Mouse (Mus musculus) liver, embryonic 13.5 days (tissue): ENCODE data around the gene Neurog3. TPM values are rescaled to one million over a fixed set of nuclear protein-coding genes. Genes with fewer than 3 reads are reported as not detected.
A peak's percentile ranks its signal among the peaks of the same experiment; 100 is the strongest.

ENCODE experiments used
- ATAC-seq: fragments of 200-750 bp; cut with Nextera tagmentation; 2 replicates; pipeline ENCODE4 v1.8.0; 2017; ENCODE audit warnings: low read depth, mild to moderate bottlenecking, moderate number of reproducible peaks, moderate library complexity
- DNase-seq: peaks from one replicate; pipeline ENCODE4 v3.0.0; 2022
- H3K27ac ChIP-seq: fragments of 300-500 bp; sonication (generic); 2 replicates; pipeline ENCODE4 v1.5.1; 2015; ENCODE audit warnings: moderate library complexity, mild to moderate bottlenecking, inconsistent platforms
- H3K27me3 ChIP-seq: fragments of 300-500 bp; sonication (generic); 2 replicates; pipeline ENCODE4 v1.6.1; 2015; ENCODE audit warnings: mild to moderate bottlenecking, inconsistent platforms
- H3K36me3 ChIP-seq: fragments of 300-500 bp; sonication (generic); 2 replicates; pipeline ENCODE4 v1.6.1; 2015; ENCODE audit warnings: mild to moderate bottlenecking, inconsistent platforms
- H3K4me1 ChIP-seq: fragments of 300-500 bp; sonication (generic); replicated peaks from 2 replicates; pipeline ENCODE4 v1.6.1; 2015; ENCODE audit warnings: inconsistent platforms
- H3K4me2 ChIP-seq: fragments of 300-500 bp; sonication (generic); 2 replicates; pipeline ENCODE4 v1.6.1; 2015; ENCODE audit warnings: inconsistent platforms, mild to moderate bottlenecking, moderate library complexity
- H3K4me3 ChIP-seq: fragments of 300-500 bp; sonication (generic); replicated peaks from 2 replicates; pipeline ENCODE4 v1.5.1; 2015; ENCODE audit warnings: mild to moderate bottlenecking, inconsistent platforms
- H3K9ac ChIP-seq: fragments of 300-500 bp; sonication (generic); 2 replicates; pipeline ENCODE4 v1.6.1; 2015; ENCODE audit warnings: mild to moderate bottlenecking, inconsistent platforms
- H3K9me3 ChIP-seq: fragments of 300-500 bp; sonication (generic); replicated peaks from 2 replicates; pipeline ENCODE4 v1.6.1; 2016; ENCODE audit warnings: inconsistent platforms
- WGBS: fragments of 180-500 bp; shearing (Covaris S2); methylation state at CpG from one replicate; pipeline ENCODE4 v1.1.7; 2015; ENCODE audit not compliant: insufficient replicate concordance; 5-methylcytosine and 5-hydroxymethylcytosine counted together
- polyA plus RNA-seq: library from polyadenylated mRNA; unstranded; fragments of >200 nt; fragmentation: Nextera tagmentation; extraction: Ambion mirVana; gene quantifications from 2 replicates; pipeline ENCODE4 v1.2.1, GENCODE M21; 2015

Gene Neurog3
- polyA plus RNA-seq, 1 experiment from 2014 or later, result not detected

GRCm38 (mm10) chr10:62107048-62107447, 25.8 kb upstream of the Neurog3 start:
- WGBS, result 47% methylated on average over 9 of the region's 9 CpGs
- ATAC-seq (no peak), DNase-seq (no peak)
- Histone ChIP-seq H3K9ac (no peak overlapping the region), H3K36me3 (no peaks in the 10 kb centered on the region), H3K9me3 (no peaks in the 10 kb centered on the region), H3K4me1 (peaks cover 6% of the 10 kb centered on the region; the same call in 1 of the 2 replicates), H3K27ac (no peak overlapping the region), H3K4me2 (no peak overlapping the region), H3K4me3 (no peak overlapping the region), H3K27me3 (peaks cover 56% of the 10 kb centered on the region)

- Histone ChIP-seq H3K27ac (no peak overlapping the region), H3K4me1 (peaks cover 6% of the 10 kb centered on the region; the same call in 1 of the 2 replicates), H3K4me2 (peak overlapping the region; percentile 75), H3K9ac (peak overlapping the region; percentile 50), H3K9me3 (no peaks in the 10 kb centered on the region), H3K4me3 (peak overlapping the region; percentile 58), H3K27me3 (peaks cover 55% of the 10 kb centered on the region), H3K36me3 (no peaks in the 10 kb centered on the region)
- WGBS, result under 1% methylated on average over 57 of the region's 57 CpGs
- peak; percentile 55 for DNase-seq
- ATAC-seq, result no peak
These were observed 22.2 kb upstream of the Neurog3 start for GRCm38 (mm10) chr10:62110504-62111206.

GRCm38 (mm10) chr10:62111207-62111576, 21.7 kb upstream of the Neurog3 start:
- H3K9ac ChIP-seq, result no peak overlapping the region
- ATAC-seq (no peak), DNase-seq (no peak)
- peak overlapping the region; percentile 58; the same call in 1 of the 2 replicates for H3K4me3 ChIP-seq
- H3K9me3 ChIP-seq, result no peaks in the 10 kb centered on the region
- 38% methylated on average over 6 of the region's 6 CpGs for WGBS
- H3K36me3 ChIP-seq, result no peaks in the 10 kb centered on the region
- H3K27ac ChIP-seq, result no peak overlapping the region
- H3K4me1 ChIP-seq, result peaks cover 6% of the 10 kb centered on the region; the same call in 1 of the 2 replicates
- peak overlapping the region; percentile 75; the same call in 1 of the 2 replicates for H3K4me2 ChIP-seq
- peaks cover 55% of the 10 kb centered on the region for H3K27me3 ChIP-seq

GRCm38 (mm10) chr10:62113865-62114647, 18.8 kb upstream of the Neurog3 start:
- Histone ChIP-seq H3K9me3 (no peaks in the 10 kb centered on the region), H3K36me3 (no peaks in the 10 kb centered on the region), H3K27ac (no peak overlapping the region), H3K9ac (no peak overlapping the region), H3K4me3 (no peak overlapping the region), H3K27me3 (peaks cover 31% of the 10 kb centered on the region), H3K4me2 (no peak overlapping the region), H3K4me1 (peaks cover 6% of the 10 kb centered on the region; the same call in 1 of the 2 replicates)
- 66% methylated on average over 9 of the region's 9 CpGs for WGBS
- no peak for DNase-seq
- no peak for ATAC-seq

GRCm38 (mm10) chr10:62127137-62127536, 5.8 kb upstream of the Neurog3 start:
- H3K4me2 ChIP-seq, result no peak overlapping the region
- H3K27me3 ChIP-seq, result peaks cover 58% of the 10 kb centered on the region
- no peaks in the 10 kb centered on the region for H3K9me3 ChIP-seq
- H3K4me1 ChIP-seq, result no peaks in the 10 kb centered on the region
- H3K4me3 ChIP-seq, result no peak overlapping the region
- H3K9ac ChIP-seq, result no peak overlapping the region
- H3K27ac ChIP-seq, result no peak overlapping the region
- DNase-seq (no peak), ATAC-seq (no peak)
- 37% methylated on average over 6 of the region's 6 CpGs for WGBS
- no peaks in the 10 kb centered on the region for H3K36me3 ChIP-seq

- H3K4me3 ChIP-seq, result no peak overlapping the region
- no peak overlapping the region for H3K9ac ChIP-seq
- no peak for ATAC-seq
- H3K4me2 ChIP-seq, result no peak overlapping the region
- 38% methylated on average over 21 of the region's 21 CpGs for WGBS
- H3K9me3 ChIP-seq, result no peaks in the 10 kb centered on the region
- no peak for DNase-seq
- no peak overlapping the region for H3K27ac ChIP-seq
- H3K36me3 ChIP-seq, result no peaks in the 10 kb centered on the region
- peaks cover 64% of the 10 kb centered on the region for H3K27me3 ChIP-seq
- 0 out of 2 replicates have a peak, but pooled peaks cover 1% of the 10 kb centered on the region for H3K4me1 ChIP-seq
These were observed 5.1 kb upstream of the Neurog3 start for GRCm38 (mm10) chr10:62127711-62128231.

GRCm38 (mm10) chr10:62128316-62128951, 4.5 kb upstream of the Neurog3 start:
- Histone ChIP-seq H3K4me3 (no peak overlapping the region), H3K4me1 (0 out of 2 replicates have a peak, but pooled peaks cover 2% of the 10 kb centered on the region), H3K27ac (no peak overlapping the region), H3K36me3 (no peaks in the 10 kb centered on the region), H3K4me2 (no peak overlapping the region), H3K27me3 (peaks cover 71% of the 10 kb centered on the region), H3K9me3 (no peaks in the 10 kb centered on the region), H3K9ac (no peak overlapping the region)
- 3% methylated on average over 32 of the region's 32 CpGs for WGBS
- DNase-seq (no peak), ATAC-seq (no peak)

- Histone ChIP-seq H3K27ac (no peak overlapping the region), H3K36me3 (no peaks in the 10 kb centered on the region), H3K9me3 (no peaks in the 10 kb centered on the region), H3K4me1 (0 out of 2 replicates have a peak, but pooled peaks cover 2% of the 10 kb centered on the region), H3K27me3 (peaks cover 73% of the 10 kb centered on the region), H3K4me3 (no peak overlapping the region), H3K4me2 (no peak overlapping the region), H3K9ac (no peak overlapping the region)
- no peak for ATAC-seq
- no peak for DNase-seq
- WGBS, result 9% methylated on average over 8 of the region's 8 CpGs
These were observed 3.0 kb downstream of the Neurog3 start for GRCm38 (mm10) chr10:62135696-62136470.

- no peak overlapping the region for H3K4me3 ChIP-seq
- H3K27ac ChIP-seq, result no peak overlapping the region
- H3K9ac ChIP-seq, result no peak overlapping the region
- ATAC-seq (no peak), DNase-seq (no peak)
- no peaks in the 10 kb centered on the region for H3K9me3 ChIP-seq
- H3K4me2 ChIP-seq, result no peak overlapping the region
- 19% methylated on average over 4 of the region's 4 CpGs for WGBS
- H3K4me1 ChIP-seq, result 0 out of 2 replicates have a peak, but pooled peaks cover 2% of the 10 kb centered on the region
- H3K27me3 ChIP-seq, result peaks cover 60% of the 10 kb centered on the region
- H3K36me3 ChIP-seq, result no peaks in the 10 kb centered on the region
These were observed 4.3 kb downstream of the Neurog3 start for GRCm38 (mm10) chr10:62137150-62137549.

GRCm38 (mm10) chr10:62138040-62138439, 5.2 kb downstream of the Neurog3 start:
- H3K9ac ChIP-seq, result no peak overlapping the region
- WGBS, result 27% methylated on average over 3 of the region's 3 CpGs
- H3K27me3 ChIP-seq, result peaks cover 51% of the 10 kb centered on the region
- no peak overlapping the region for H3K4me2 ChIP-seq
- H3K4me3 ChIP-seq, result no peak overlapping the region
- H3K27ac ChIP-seq, result no peak overlapping the region
- no peaks in the 10 kb centered on the region for H3K9me3 ChIP-seq
- H3K36me3 ChIP-seq, result no peaks in the 10 kb centered on the region
- DNase-seq (no peak), ATAC-seq (no peak)
- no peaks in the 10 kb centered on the region for H3K4me1 ChIP-seq
